In the genomic region with DNA sequence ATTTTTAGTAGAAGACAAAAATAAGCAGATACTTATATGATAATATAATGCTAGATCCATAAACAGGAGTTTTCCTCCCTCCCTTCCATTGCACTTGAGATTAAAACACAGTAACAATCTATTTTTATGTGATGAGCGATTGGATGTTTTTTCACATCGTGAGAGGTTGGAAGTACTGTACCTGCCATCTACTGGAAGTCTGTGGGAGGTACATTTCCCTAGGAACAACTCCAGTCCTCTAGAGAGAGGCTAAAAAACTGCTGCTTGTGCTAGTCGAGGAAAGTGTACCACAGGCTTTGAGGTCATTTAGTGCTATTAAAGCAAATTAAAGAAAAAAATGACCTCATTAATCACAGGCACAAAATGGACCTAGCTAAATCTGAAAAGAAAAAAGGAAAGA, we compare ENCODE assay signal across 9 mouse cellular contexts. TPM values are rescaled to one million over a fixed set of nuclear protein-coding genes. Genes with fewer than 3 reads are reported as not detected.
DNase-seq lines count a peak whose midpoint lies in the region; ATAC-seq and TF ChIP-seq lines count a peak whose summit lies in the region.
"Had no signal": no experiment of that assay in that cellular context is flagged by ENCODE, and none has a peak within 500 bp of the region (broad histone marks: within the 10 kb centered on the region; RNA-seq: fewer than 3 reads in every experiment).

No protein-coding gene starts in this region.

- no peak for ATAC-seq in intestine, embryonic 15.5 days

- no peaks in the 10 kb centered on the region for H3K36me3 ChIP-seq in heart, adult 2 months (ENCODE audit: control insufficient read depth, insufficient read depth, low read length)
- no peaks in the 10 kb centered on the region for H3K36me3 ChIP-seq in intestine, embryonic 15.5 days
- no peaks in the 10 kb centered on the region for H3K36me3 ChIP-seq in thymus, adult 2 months (ENCODE audit: control insufficient read depth, insufficient read depth, low read length)
- H3K36me3 ChIP-seq: heart, embryonic 13.5 days had no signal

- H3K27ac ChIP-seq in heart, adult 2 months: no peak overlapping the region
- H3K27ac ChIP-seq in intestine, embryonic 15.5 days: no peak overlapping the region
- no peak overlapping the region for H3K27ac ChIP-seq in thymus, adult 2 months (ENCODE audit: control insufficient read depth, insufficient read depth, low read length)
- H3K27ac ChIP-seq: heart, embryonic 13.5 days had no signal

- H3K9me3 ChIP-seq in intestine, embryonic 15.5 days: no peaks in the 10 kb centered on the region
- H3K9me3 ChIP-seq: heart, embryonic 13.5 days had no signal

- H3K9ac ChIP-seq in heart, adult 2 months (ENCODE audit: low read depth, low read length): no peak overlapping the region
- no peak overlapping the region for H3K9ac ChIP-seq in intestine, embryonic 15.5 days
- H3K9ac ChIP-seq: heart, embryonic 13.5 days had no signal

- no peak for TF ChIP-seq EP300 in heart, adult 2 months (IDR thresholded peaks at IDR 0.05; ENCODE audit: insufficient read depth, low read depth, low read length)

- H3K27me3 ChIP-seq in heart, adult 2 months (ENCODE audit: control insufficient read depth, insufficient read depth, low read length): no peaks in the 10 kb centered on the region
- H3K27me3 ChIP-seq in intestine, embryonic 15.5 days (replicated peaks): no peaks in the 10 kb centered on the region
- no peaks in the 10 kb centered on the region for H3K27me3 ChIP-seq in thymus, adult 2 months (ENCODE audit: control insufficient read depth, insufficient read depth, low read length)
- H3K27me3 ChIP-seq: heart, embryonic 13.5 days had no signal

- H3K4me3 ChIP-seq in heart, adult 2 months: no peak overlapping the region
- no peak overlapping the region for H3K4me3 ChIP-seq in intestine, embryonic 15.5 days (replicated peaks)
- H3K4me3 ChIP-seq in thymus, adult 2 months (ENCODE audit: control insufficient read depth, insufficient read depth, low read length): no peak overlapping the region
- H3K4me3 ChIP-seq: heart, embryonic 13.5 days had no signal

- peak; percentile 91 for TF ChIP-seq CTCF in heart, adult 2 months (IDR thresholded peaks at IDR 0.05)
- TF ChIP-seq CTCF in thymus, adult 2 months (IDR thresholded peaks at IDR 0.05; ENCODE audit: borderline replicate concordance, control insufficient read depth, extremely low read depth, insufficient read depth, low read length, poor library complexity): no peak

- 4% methylated on average over 3 of the region's 3 CpGs for WGBS in heart, adult 2 months
- 16% methylated on average over 3 of the region's 3 CpGs for WGBS in intestine, embryonic 15.5 days
- 17% methylated on average over 3 of the region's 3 CpGs for WGBS in thymus, adult 2 months

- no peak overlapping the region for H3K4me2 ChIP-seq in intestine, embryonic 15.5 days (replicated peaks)
- H3K4me2 ChIP-seq: heart, embryonic 13.5 days had no signal

- no peak for TF ChIP-seq POLR2A in heart, adult 2 months (IDR thresholded peaks at IDR 0.05; ENCODE audit: insufficient read depth, low read depth, low read length)
- TF ChIP-seq POLR2A in thymus, adult 2 months (IDR thresholded peaks at IDR 0.05; ENCODE audit: control insufficient read depth, extremely low read depth, insufficient read depth, low read length, poor library complexity): no peak

- no peak for DNase-seq in heart, adult 2 months
- DNase-seq in heart, adult 11 months: no peak
- DNase-seq in Muller cell, postnatal 12 days (ENCODE audit: inconsistent ontology term): peak; percentile 48
- DNase-seq in embryo, embryonic 9.5 days (ENCODE audit: extremely low spot score): peak; percentile 10
- DNase-seq in layer of hippocampus, adult 8-10 months (ENCODE audit: low spot score in 2 of 2): peak; percentile 15 to 26
- DNase-seq in retina, postnatal 1 day: peak; percentile 63
- DNase-seq in thymus, adult 2 months: no peak

- intact Hi-C loops in heart, adult 2 months (cut with DNase I): loop anchor here (2.0 to 10.0 kb wide), 2 partner anchors 253 to 383 kb away; no protein-coding TSS in a partner anchor

- no peaks in the 10 kb centered on the region for H3K79me2 ChIP-seq in heart, adult 2 months (replicated peaks; ENCODE audit: control insufficient read depth, insufficient read depth, low read length)

- H3K4me1 ChIP-seq in heart, adult 2 months (ENCODE audit: control insufficient read depth, insufficient read depth, low read length): no peaks in the 10 kb centered on the region
- H3K4me1 ChIP-seq in intestine, embryonic 15.5 days (replicated peaks): no peaks in the 10 kb centered on the region
- H3K4me1 ChIP-seq in thymus, adult 2 months (replicated peaks; ENCODE audit: control insufficient read depth, insufficient read depth, low read length): no peaks in the 10 kb centered on the region
- H3K4me1 ChIP-seq: heart, embryonic 13.5 days had no signal

RNA-seq across cellular contexts. Expression of a gene that starts 48.6 kb away (rescaled TPM):
- 1 to 10 TPM; 5.4 to 6.6 TPM for total RNA-seq in heart, adult 2 months (2021)
- polyA plus RNA-seq in heart, adult 2 months (2012; rRNA removed): 2.6 and 5.0 TPM in 2 replicates
- total RNA-seq in layer of hippocampus, adult 8-10 months (2022): 10 to 100 TPM; 13.0 to 14.7 (median 13.9) TPM
- 3.9 and 4.4 TPM in 2 replicates for polyA plus RNA-seq in intestine, embryonic 15.5 days (2015; fragmentation: Nextera tagmentation; extraction: Ambion mirVana)
- polyA plus RNA-seq in thymus, adult 2 months (2012; rRNA removed): 0.89 and 1.0 TPM in 2 replicates

Comparison
In these comparisons a context has a peak if more than half of its experiments do, and no peak if none do; other contexts are left out.
1. DNase-seq: peak in Muller cell, postnatal 12 days (single experiment), embryo, embryonic 9.5 days (single experiment), layer of hippocampus, adult 8-10 months (2 of 2) and retina, postnatal 1 day (single experiment); none in heart, adult 2 months (0 of 2), heart, adult 11 months (single experiment) and thymus, adult 2 months (single experiment).